Mouse (Mus musculus): Measurements from ENCODE around the gene Itpk1. TPM values are rescaled to one million over a fixed set of nuclear protein-coding genes. Genes with fewer than 3 reads are reported as not detected.
"Not testable (repeated sequence)": the region's sequence is repeated elsewhere in the genome, so short reads cannot be mapped to it uniquely, and the experiment has no call there.

Itpk1 gene
- total RNA-seq, 2 experiments from 2014 or later = 66.6 to 76.8 TPM

DNA sequence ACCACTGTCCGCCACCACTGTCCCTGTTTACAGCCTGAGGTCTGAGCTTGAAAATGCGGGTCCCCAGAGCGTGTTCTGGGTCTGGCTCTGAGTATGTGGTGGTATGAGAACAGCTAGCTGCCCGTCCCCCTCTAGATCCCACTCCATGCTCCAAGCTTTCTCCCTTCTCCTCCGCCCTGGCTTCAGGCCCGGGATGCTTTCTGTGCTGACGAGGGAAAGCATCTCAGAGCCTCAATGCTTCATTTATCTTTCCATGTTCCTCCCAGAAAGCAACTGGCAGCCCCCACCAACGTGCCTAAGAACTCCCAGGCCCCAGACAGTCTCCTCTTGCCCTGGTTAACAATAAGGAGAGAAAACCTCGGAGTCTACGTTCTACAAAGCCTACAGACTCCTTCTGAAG, 67.5 kb downstream of the Itpk1 start:
- no peak for TF ChIP-seq CTCF (conservative IDR thresholded peaks at IDR 0.05)
- DNase-seq (ENCODE audit: low spot score in 2 of 2) = no peak
- H3K4me3 ChIP-seq = no peak overlapping the region
- peak overlapping the region; percentile 65; the same call in 1 of the 2 replicates for H3K27ac ChIP-seq

DNA sequence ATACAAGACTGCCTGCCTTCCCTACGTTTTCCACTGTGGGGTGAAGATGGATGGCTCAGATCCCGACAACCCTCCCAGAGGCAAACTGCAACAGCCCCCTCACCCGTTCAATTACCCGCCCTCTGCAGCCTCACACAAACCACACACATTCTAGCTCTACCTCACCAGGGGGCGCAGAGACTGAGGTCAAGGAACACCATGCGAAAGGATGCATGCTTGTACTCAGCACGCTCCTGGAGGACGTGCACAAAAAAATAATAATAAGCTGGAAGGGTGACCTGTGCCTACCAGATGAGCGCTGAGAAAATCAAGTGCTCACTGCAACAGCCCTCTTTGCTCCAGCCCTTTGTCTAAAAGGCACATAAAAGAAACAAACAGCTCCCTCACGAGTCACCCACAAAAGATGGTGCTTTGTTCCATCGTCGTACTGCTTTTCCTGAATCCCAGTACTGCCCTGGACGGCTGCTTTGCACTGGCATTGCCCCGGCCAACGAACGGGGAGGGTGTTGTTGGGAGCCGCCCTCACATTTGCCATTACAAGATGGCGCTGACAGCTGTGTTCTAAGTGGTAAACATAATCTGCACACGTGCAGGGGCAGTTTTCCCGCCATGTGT, 70.2 kb downstream of the Itpk1 start:
- no peak for DNase-seq (ENCODE audit: low spot score in 2 of 2)
- Histone ChIP-seq H3K27ac (peak overlapping the region; percentile 64; the same call in 1 of the 2 replicates), H3K4me3 (no peak overlapping the region)
- no peak for TF ChIP-seq CTCF (conservative IDR thresholded peaks at IDR 0.05)

DNA sequence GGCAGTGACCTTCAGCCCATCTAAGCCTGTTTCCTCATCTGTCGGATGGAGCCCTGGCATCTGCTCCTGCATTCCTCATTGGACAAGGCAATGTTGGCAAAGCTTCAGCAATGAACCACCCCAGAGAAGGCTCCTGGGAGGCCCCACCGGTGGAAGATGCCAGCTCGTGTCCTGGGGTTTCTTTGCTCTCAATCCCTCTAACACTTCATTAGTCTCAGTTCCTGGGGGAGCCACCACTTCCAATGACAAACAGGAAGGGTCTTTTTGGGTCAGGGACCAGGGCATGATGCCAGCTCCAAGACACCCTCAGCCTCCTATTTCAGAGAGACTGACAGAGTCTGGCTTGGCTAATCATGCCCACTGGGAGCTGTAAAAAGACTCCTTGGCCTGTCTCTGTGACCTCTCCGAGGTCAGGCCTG, 71.6 kb downstream of the Itpk1 start:
- no peak for TF ChIP-seq CTCF (conservative IDR thresholded peaks at IDR 0.05)
- Histone ChIP-seq H3K4me3 (no peak overlapping the region), H3K27ac (peak overlapping the region; percentile 64; the same call in 1 of the 2 replicates)
- no peak for DNase-seq (ENCODE audit: low spot score in 2 of 2)

DNA sequence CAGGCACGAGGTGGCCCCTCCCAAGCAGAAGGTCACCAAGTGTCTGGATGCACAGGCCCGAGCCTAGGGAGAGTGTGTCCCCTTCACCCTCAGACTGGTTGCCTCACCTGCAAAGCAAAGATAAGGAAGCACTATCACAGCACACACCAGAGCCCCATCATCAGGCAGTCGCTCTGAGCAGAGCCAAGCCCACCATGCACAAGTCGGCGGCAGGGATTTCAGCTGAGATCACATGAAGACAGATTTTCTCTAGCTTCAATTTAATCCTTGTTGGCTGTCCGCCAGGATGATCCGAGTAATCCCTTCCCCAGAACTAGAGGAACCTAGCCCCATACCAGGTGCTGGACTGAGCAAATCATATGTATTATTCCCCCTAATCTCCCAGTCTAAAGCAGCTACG, 73.0 kb downstream of the Itpk1 start:
- no peak for DNase-seq (ENCODE audit: low spot score in 2 of 2)
- no peak for TF ChIP-seq CTCF (conservative IDR thresholded peaks at IDR 0.05)
- H3K27ac ChIP-seq = 0 out of 2 replicates have a peak overlapping the region, but pooled peaks have one; percentile 23
- H3K4me3 ChIP-seq = no peak overlapping the region

DNA sequence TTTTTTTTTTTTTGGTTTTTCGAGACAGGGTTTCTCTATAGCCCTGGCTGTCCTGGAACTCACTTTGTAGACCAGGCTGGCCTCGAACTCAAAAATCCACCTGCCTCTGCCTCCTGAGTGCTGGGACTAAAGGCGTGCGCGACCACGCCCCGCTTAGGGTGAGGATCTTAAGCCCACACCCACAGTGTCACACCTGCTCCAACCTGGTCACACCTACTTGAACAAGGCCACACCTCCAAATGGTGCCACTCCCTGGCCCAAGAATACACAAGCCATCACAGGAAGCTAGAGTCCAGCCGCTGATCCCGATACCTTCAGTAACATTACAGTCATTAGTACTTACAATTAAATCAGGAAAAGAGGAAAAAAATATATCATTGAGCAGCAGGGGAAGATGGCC, 74.3 kb downstream of the Itpk1 start:
- H3K27ac ChIP-seq; DNase-seq (ENCODE audit: low spot score in 2 of 2); H3K4me3 ChIP-seq: not testable (repeated sequence)

DNA sequence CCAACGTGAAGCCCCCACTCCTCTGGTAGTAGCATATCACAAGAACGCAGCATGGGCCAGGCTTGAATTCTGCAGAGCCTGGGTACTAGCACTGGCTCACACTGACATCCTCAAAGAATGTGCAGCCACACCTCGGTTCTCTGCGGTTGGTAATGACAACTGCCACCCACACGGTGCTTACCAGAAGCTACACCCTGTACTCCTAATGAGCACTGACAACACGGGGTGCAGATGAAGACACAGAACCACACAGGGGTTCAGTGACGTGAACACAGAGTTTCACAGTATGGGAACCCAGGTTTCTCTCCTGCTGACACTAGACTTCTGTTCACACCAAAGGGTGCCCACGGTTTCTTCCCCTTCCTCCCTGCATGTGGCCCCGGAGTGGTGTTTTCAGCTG, 76.5 kb downstream of the Itpk1 start:
- no peak for TF ChIP-seq CTCF (conservative IDR thresholded peaks at IDR 0.05)

DNA sequence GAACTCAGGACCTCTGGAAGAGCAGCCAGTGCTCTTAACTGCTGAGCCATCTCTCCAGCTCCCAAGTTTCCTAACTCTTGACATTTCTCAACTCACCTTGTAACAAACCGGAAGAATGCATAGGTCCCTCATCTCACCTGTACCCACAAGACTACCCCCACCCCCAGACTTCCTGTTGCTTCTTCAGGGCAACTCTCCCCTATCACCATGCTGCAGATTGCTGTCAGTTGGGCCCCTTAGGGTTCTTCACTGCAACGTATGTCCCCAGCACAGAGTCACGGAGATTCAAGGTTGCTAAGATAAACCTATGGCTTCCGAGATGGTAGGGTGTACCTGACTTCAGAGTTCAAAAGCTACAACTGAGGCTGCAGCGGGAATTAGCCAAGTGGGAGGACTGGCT, 77.2 kb downstream of the Itpk1 start:
- no peak for DNase-seq (ENCODE audit: low spot score in 2 of 2)
- Histone ChIP-seq H3K4me3 (no peak overlapping the region), H3K27ac (peak overlapping the region; percentile 7; the same call in 1 of the 2 replicates)
- no peak for TF ChIP-seq CTCF (conservative IDR thresholded peaks at IDR 0.05)

More for the DNA sequence above, 76.5 kb downstream of the Itpk1 start:
- DNase-seq (ENCODE audit: low spot score in 2 of 2) = no peak
- H3K27ac ChIP-seq = no peak overlapping the region
- H3K4me3 ChIP-seq = no peak overlapping the region

DNA sequence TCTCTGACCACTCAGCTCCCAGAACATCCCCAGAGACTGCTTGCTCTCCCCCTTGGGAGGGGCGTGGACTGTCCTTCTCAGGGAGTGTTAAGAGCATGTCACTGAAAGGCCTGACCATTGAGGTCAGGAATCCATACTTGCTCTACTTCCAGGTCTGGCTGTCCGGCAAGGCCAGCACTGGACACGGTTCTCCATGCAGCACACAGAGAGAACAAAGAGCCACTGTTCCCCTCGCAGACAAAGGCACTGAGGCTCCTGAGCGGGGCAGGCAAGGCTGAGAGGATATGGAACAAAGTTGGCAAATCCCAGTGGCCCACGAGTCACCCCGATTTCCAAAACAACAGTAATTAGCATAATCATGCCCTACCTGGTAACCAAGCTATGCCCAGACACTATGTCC, 77.9 kb downstream of the Itpk1 start:
- H3K27ac ChIP-seq = peak overlapping the region; percentile 53
- TF ChIP-seq CTCF (conservative IDR thresholded peaks at IDR 0.05) = no peak
- DNase-seq (ENCODE audit: low spot score in 2 of 2) = no peak
- H3K4me3 ChIP-seq = no peak overlapping the region

DNA sequence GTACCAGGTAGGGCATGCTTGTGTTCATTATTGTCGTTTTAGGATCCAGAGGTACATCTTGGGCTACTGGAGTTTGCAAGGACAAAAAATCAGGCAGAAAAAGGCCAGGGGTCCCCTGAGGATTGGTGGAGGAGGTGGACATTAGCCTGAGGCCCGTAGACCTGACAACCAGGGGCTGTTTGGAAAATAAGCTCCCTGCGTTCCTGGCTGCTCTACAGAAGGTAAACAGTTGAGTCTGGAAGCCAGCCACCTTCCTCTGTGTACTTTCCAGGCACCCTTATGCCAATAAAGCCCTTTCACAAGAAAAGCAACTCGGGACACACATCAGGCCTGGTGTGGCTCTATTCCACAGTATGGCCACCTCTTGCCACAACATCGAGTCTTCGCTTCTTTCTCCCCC, 79.0 kb downstream of the Itpk1 start:
- no peak for TF ChIP-seq CTCF (conservative IDR thresholded peaks at IDR 0.05)
- Histone ChIP-seq H3K27ac (peak overlapping the region; percentile 7; the same call in 1 of the 2 replicates), H3K4me3 (no peak overlapping the region)
- DNase-seq (ENCODE audit: low spot score in 2 of 2) = no peak

DNA sequence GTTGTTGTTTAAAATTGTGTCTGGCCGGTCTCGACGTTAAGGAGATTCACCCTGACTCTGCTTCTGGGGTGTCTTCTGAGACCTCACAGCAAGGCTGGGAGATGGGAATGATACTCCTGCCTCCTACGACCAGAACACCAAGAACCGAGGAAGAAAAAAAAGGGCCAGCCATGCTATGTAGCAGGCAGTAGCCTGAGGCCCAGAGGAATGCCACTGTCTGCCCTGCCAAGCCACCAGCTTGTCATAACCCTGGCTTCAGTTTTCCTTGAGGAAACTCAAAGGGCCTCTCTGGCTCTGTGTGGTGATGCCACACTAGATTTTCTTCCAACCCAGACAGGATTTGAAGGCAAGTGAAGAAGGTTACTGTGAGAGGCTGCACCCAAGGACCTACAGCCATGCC, 79.6 kb downstream of the Itpk1 start:
- 0 out of 2 replicates have a peak overlapping the region, but pooled peaks have one; percentile 7 for H3K27ac ChIP-seq
- DNase-seq (ENCODE audit: low spot score in 2 of 2) = no peak
- TF ChIP-seq CTCF (conservative IDR thresholded peaks at IDR 0.05) = no peak
- H3K4me3 ChIP-seq = no peak overlapping the region

DNA sequence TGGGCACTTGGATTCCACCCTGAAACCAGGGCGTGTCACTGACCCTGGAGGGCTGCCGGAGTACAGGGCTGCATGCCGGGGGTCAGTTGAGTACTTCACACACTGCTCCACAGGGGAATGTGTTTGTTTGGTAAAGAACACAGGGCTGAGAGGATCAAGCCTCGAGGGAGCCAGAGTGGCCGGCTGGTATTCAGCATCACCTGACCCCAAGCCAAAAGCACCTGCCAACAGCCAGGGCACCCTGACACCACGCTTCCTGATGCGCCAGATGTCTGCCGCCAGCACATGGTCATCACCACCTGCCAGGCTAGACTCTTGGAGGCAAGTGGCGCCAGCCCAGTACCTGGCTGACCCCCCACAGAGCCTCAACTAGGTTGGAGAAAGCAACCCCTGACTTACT, 80.9 kb downstream of the Itpk1 start:
- H3K27ac ChIP-seq = no peak overlapping the region
- H3K4me3 ChIP-seq = no peak overlapping the region
- no peak for DNase-seq (ENCODE audit: low spot score in 2 of 2)
- no peak for TF ChIP-seq CTCF (conservative IDR thresholded peaks at IDR 0.05)

DNA sequence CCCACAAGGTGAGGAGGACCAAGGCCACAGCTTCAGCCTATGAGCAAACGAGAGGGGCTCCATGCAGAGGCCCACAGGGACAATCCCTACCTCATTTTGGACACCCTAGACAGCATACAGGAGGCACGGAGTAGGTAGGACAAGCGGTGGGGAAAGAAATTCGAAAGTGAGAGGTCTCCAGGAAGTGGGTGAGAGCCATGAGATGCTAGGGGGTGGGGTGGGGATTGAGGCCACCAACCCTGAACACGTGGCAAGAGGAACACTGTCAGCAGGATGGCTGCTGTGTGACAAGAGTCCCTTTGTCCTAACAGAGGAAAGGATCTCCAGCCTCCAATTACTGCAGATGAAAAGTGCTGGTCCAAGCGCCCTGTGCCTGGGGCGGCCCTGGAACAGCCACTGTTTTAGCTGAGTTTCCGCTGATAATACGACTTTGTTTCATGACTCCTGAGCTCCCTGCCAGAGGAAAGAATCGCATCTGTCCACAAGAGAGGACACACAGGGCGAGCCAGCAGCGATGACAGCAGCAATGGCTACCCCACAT, 82.4 kb downstream of the Itpk1 start:
- Histone ChIP-seq H3K4me3 (no peak overlapping the region), H3K27ac (peak overlapping the region; percentile 61)
- TF ChIP-seq CTCF (conservative IDR thresholded peaks at IDR 0.05) = no peak
- no peak for DNase-seq (ENCODE audit: low spot score in 2 of 2)

DNA sequence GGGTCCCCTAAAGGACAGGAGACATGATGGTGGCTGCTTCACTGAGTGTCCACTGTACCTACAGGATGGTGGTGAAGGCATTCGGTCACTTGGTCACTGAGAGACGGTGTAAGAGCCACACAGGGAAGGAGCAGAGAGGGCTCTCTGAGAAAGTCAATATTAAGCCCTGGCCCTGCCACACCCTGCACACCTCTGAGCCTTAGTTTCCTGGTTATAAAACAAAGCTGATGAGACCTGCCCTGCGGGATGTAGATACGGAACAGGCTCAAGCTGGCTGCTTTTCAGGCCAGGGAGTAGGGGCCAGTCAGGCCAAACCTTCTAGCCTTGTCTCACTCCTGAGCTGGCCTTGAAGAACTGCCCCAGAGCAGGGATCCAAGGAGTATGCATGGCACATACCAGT, 82.9 kb downstream of the Itpk1 start:
- DNase-seq (ENCODE audit: low spot score in 2 of 2) = no peak
- TF ChIP-seq CTCF (conservative IDR thresholded peaks at IDR 0.05) = no peak
- Histone ChIP-seq H3K4me3 (no peak overlapping the region), H3K27ac (peak overlapping the region; percentile 61; the same call in 1 of the 2 replicates)

DNA sequence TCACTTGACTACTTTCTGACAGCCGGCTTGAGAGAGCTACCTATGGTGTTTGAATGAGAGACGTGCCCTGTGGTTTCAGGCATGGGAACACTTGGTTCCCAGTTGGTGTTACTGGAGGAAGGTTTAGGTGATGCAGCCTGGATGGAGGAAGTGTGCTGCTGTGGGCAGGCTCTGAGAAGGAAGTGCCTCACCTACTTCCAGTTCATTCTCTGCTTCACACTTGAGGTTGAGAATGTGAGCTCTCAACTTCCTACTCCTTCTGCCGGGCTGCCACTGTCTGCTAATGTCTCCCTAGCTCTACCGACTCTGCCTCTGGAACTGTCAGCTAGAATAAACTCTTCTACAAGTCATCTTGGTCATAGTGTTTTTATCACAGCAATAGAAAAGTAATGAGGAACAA, 83.5 kb downstream of the Itpk1 start:
- Histone ChIP-seq H3K27ac (no peak overlapping the region), H3K4me3 (no peak overlapping the region)
- no peak for TF ChIP-seq CTCF (conservative IDR thresholded peaks at IDR 0.05)
- DNase-seq (ENCODE audit: low spot score in 2 of 2) = no peak
